Mouse (Mus musculus): ENCODE measurements around the gene Zbtb22. TPM values are rescaled to one million over a fixed set of nuclear protein-coding genes. Genes with fewer than 3 reads are reported as not detected.

Gene Zbtb22
- polyA plus RNA-seq, 1 experiment from 2014 or later, result 20.9 TPM

GRCm38 (mm10) chr17:33911813-33912414, 3.8 kb upstream of the Zbtb22 start:
- no peak for ATAC-seq (ENCODE audit: low FRiP score, low TSS enrichment)
- Histone ChIP-seq H3K4me3 (ENCODE audit: low read length) (peak overlapping the region; percentile 13; the same call in 1 of the 2 replicates), H3K27me3 (ENCODE audit: insufficient read depth, low read length) (no peaks in the 10 kb centered on the region), H3K9me3 (ENCODE audit: low read length) (no peaks in the 10 kb centered on the region), H3K36me3 (ENCODE audit: insufficient read depth, low read length) (peaks cover 35% of the 10 kb centered on the region), H3K27ac (ENCODE audit: low read length) (no peak overlapping the region), H3K9ac (replicated peaks; ENCODE audit: low read length) (no peak overlapping the region), H3K4me1 (ENCODE audit: insufficient read depth, low read length) (peaks cover 47% of the 10 kb centered on the region), H3K4me2 (replicated peaks; ENCODE audit: low read depth, low read length) (peak overlapping the region; percentile 77; the same call in 1 of the 2 replicates)
- 58% methylated on average over 28 of the region's 28 CpGs for WGBS

- Histone ChIP-seq H3K4me2 (replicated peaks; ENCODE audit: low read depth, low read length) (no peak overlapping the region), H3K36me3 (ENCODE audit: insufficient read depth, low read length) (peaks cover 43% of the 10 kb centered on the region), H3K4me3 (ENCODE audit: low read length) (no peak overlapping the region), H3K9me3 (ENCODE audit: low read length) (no peaks in the 10 kb centered on the region), H3K9ac (replicated peaks; ENCODE audit: low read length) (no peak overlapping the region), H3K4me1 (ENCODE audit: insufficient read depth, low read length) (peaks cover 45% of the 10 kb centered on the region), H3K27ac (ENCODE audit: low read length) (no peak overlapping the region), H3K27me3 (ENCODE audit: insufficient read depth, low read length) (no peaks in the 10 kb centered on the region)
- 90% methylated on average over 10 of the region's 10 CpGs for WGBS
- ATAC-seq (ENCODE audit: low FRiP score, low TSS enrichment), result no peak
Observed at GRCm38 (mm10) chr17:33913264-33913663, 2.4 kb upstream of the Zbtb22 start.

- Histone ChIP-seq H3K4me2 (replicated peaks; ENCODE audit: low read depth, low read length) (no peak overlapping the region), H3K27me3 (ENCODE audit: insufficient read depth, low read length) (no peaks in the 10 kb centered on the region), H3K9ac (replicated peaks; ENCODE audit: low read length) (no peak overlapping the region), H3K4me1 (ENCODE audit: insufficient read depth, low read length) (peaks cover 49% of the 10 kb centered on the region), H3K36me3 (ENCODE audit: insufficient read depth, low read length) (peaks cover 43% of the 10 kb centered on the region), H3K9me3 (ENCODE audit: low read length) (no peaks in the 10 kb centered on the region), H3K4me3 (ENCODE audit: low read length) (no peak overlapping the region), H3K27ac (ENCODE audit: low read length) (no peak overlapping the region)
- 94% methylated on average over 8 of the region's 8 CpGs for WGBS
- no peak for ATAC-seq (ENCODE audit: low FRiP score, low TSS enrichment)
Observed at GRCm38 (mm10) chr17:33913905-33914304, 1.8 kb upstream of the Zbtb22 start.

- WGBS, result 68% methylated on average over 13 of the region's 13 CpGs
- no peaks in the 10 kb centered on the region for H3K9me3 ChIP-seq (ENCODE audit: low read length)
- peak overlapping the region; percentile 40 for H3K27ac ChIP-seq (ENCODE audit: low read length)
- H3K9ac ChIP-seq (replicated peaks; ENCODE audit: low read length), result no peak overlapping the region; the same call in 1 of the 2 replicates
- H3K4me2 ChIP-seq (replicated peaks; ENCODE audit: low read depth, low read length), result peak overlapping the region; percentile 59
- no peak for ATAC-seq (ENCODE audit: low FRiP score, low TSS enrichment)
- peak overlapping the region; percentile 62 for H3K4me3 ChIP-seq (ENCODE audit: low read length)
- peaks cover 43% of the 10 kb centered on the region for H3K36me3 ChIP-seq (ENCODE audit: insufficient read depth, low read length)
- peaks cover 52% of the 10 kb centered on the region for H3K4me1 ChIP-seq (ENCODE audit: insufficient read depth, low read length)
- H3K27me3 ChIP-seq (ENCODE audit: insufficient read depth, low read length), result no peaks in the 10 kb centered on the region
Observed at GRCm38 (mm10) chr17:33914969-33915391, 724 bp upstream of the Zbtb22 start.

- peak overlapping the region; percentile 61 for H3K9ac ChIP-seq (replicated peaks; ENCODE audit: low read length)
- peak overlapping the region; percentile 70 for H3K27ac ChIP-seq (ENCODE audit: low read length)
- H3K4me1 ChIP-seq (ENCODE audit: insufficient read depth, low read length), result peaks cover 43% of the 10 kb centered on the region
- H3K36me3 ChIP-seq (ENCODE audit: insufficient read depth, low read length), result peaks cover 43% of the 10 kb centered on the region
- no peaks in the 10 kb centered on the region for H3K9me3 ChIP-seq (ENCODE audit: low read length)
- H3K4me3 ChIP-seq (ENCODE audit: low read length), result peak overlapping the region; percentile 62
- ATAC-seq (ENCODE audit: low FRiP score, low TSS enrichment), result peak; percentile 4
- no peaks in the 10 kb centered on the region for H3K27me3 ChIP-seq (ENCODE audit: insufficient read depth, low read length)
- H3K4me2 ChIP-seq (replicated peaks; ENCODE audit: low read depth, low read length), result peak overlapping the region; percentile 59
- under 1% methylated on average over 9 of the region's 20 CpGs for WGBS
Observed at GRCm38 (mm10) chr17:33916294-33916693, 590 bp downstream of the Zbtb22 start.

GRCm38 (mm10) chr17:33916847-33917655, 1.3 kb downstream of the Zbtb22 start:
- Histone ChIP-seq H3K27ac (ENCODE audit: low read length) (no peak overlapping the region), H3K4me2 (replicated peaks; ENCODE audit: low read depth, low read length) (peak overlapping the region; percentile 59), H3K36me3 (ENCODE audit: insufficient read depth, low read length) (peaks cover 35% of the 10 kb centered on the region), H3K27me3 (ENCODE audit: insufficient read depth, low read length) (no peaks in the 10 kb centered on the region), H3K9me3 (ENCODE audit: low read length) (no peaks in the 10 kb centered on the region), H3K4me1 (ENCODE audit: insufficient read depth, low read length) (peaks cover 36% of the 10 kb centered on the region), H3K9ac (replicated peaks; ENCODE audit: low read length) (peak overlapping the region; percentile 61), H3K4me3 (ENCODE audit: low read length) (peak overlapping the region; percentile 62)
- no peak for ATAC-seq (ENCODE audit: low FRiP score, low TSS enrichment)
- WGBS, result 74% methylated on average over 31 of the region's 31 CpGs

- H3K4me1 ChIP-seq (ENCODE audit: insufficient read depth, low read length), result peaks cover 34% of the 10 kb centered on the region
- no peak overlapping the region for H3K4me3 ChIP-seq (ENCODE audit: low read length)
- H3K27ac ChIP-seq (ENCODE audit: low read length), result no peak overlapping the region
- no peak overlapping the region for H3K4me2 ChIP-seq (replicated peaks; ENCODE audit: low read depth, low read length)
- WGBS, result 86% methylated on average over 18 of the region's 18 CpGs
- H3K9ac ChIP-seq (replicated peaks; ENCODE audit: low read length), result no peak overlapping the region
- peaks cover 29% of the 10 kb centered on the region for H3K36me3 ChIP-seq (ENCODE audit: insufficient read depth, low read length)
- no peak for ATAC-seq (ENCODE audit: low FRiP score, low TSS enrichment)
- no peaks in the 10 kb centered on the region for H3K9me3 ChIP-seq (ENCODE audit: low read length)
- no peaks in the 10 kb centered on the region for H3K27me3 ChIP-seq (ENCODE audit: insufficient read depth, low read length)
Observed at GRCm38 (mm10) chr17:33917656-33918292, 2.1 kb downstream of the Zbtb22 start.

- H3K27ac ChIP-seq (ENCODE audit: low read length), result 0 out of 2 replicates have a peak overlapping the region, but pooled peaks have one; percentile 23
- peaks cover 23% of the 10 kb centered on the region for H3K36me3 ChIP-seq (ENCODE audit: insufficient read depth, low read length)
- ATAC-seq (ENCODE audit: low FRiP score, low TSS enrichment), result no peak
- no peaks in the 10 kb centered on the region for H3K27me3 ChIP-seq (ENCODE audit: insufficient read depth, low read length)
- peak overlapping the region; percentile 76 for H3K4me3 ChIP-seq (ENCODE audit: low read length)
- 63% methylated on average over 37 of the region's 37 CpGs for WGBS
- peak overlapping the region; percentile 70; the same call in 1 of the 2 replicates for H3K9ac ChIP-seq (replicated peaks; ENCODE audit: low read length)
- H3K9me3 ChIP-seq (ENCODE audit: low read length), result no peaks in the 10 kb centered on the region
- peak overlapping the region; percentile 76 for H3K4me2 ChIP-seq (replicated peaks; ENCODE audit: low read depth, low read length)
- peaks cover 34% of the 10 kb centered on the region for H3K4me1 ChIP-seq (ENCODE audit: insufficient read depth, low read length)
Observed at GRCm38 (mm10) chr17:33918293-33919203, 2.8 kb downstream of the Zbtb22 start.
